Mouse (Mus musculus): ENCODE data around the gene Slc35b4.

The Slc35b4 gene

DNA sequence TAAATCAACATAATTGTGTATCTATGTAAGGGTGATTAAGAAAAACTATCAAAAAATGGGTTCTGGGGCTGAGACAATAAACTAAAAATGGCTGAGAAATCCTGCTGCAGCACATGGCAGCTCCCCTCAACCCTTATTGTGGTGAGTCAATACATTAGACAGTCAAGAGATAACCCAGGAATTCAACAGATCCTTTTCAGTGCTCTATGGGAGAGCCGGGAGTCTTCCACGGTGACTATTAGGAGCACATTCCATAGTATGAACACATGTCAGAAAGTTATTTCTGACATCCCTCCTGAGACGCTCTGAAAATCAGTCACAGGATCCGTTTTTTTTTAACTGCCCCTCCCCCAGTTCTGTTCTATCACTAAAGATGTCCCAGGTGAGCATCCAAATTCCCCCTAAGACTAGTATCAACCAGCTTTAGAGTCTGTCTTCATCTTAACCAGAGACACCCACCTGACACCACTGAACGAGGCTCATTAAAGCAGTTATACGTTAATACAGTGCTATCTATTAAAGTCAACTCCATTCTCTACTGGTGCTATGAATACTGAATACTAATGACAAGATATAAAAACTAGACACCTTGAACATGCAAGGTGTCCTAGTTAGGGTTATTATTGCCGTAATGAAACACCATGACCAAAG, 5.9 kb downstream of the Slc35b4 start:
- DNase-seq (ENCODE audit: low spot score) = no peak

DNA sequence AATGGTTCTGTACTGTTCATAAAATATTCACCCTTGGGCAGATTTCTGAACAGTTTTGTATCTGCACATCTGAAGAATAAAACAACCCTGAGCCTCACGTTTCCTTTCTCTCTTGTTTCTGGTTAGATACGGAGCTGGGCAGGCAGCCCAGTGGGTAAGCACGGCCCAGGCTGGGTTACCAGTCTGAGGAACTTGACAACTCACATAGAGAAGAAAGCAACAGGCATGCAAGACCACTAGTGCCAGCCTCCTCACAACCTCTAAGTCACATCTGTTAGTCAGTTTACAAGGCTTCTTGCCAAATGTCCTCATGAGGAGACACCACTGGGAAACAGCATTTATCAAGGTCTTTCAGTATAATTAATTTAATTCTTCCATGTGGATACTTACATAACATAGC, 8.1 kb downstream of the Slc35b4 start:
- no peak for DNase-seq (ENCODE audit: low spot score)

- no peak for DNase-seq (ENCODE audit: low spot score)
Measured at GRCm38 (mm10) chr6:34163014-34163413, 13.9 kb downstream of the Slc35b4 start.

- DNase-seq (ENCODE audit: low spot score) = no peak
Measured at GRCm38 (mm10) chr6:34162607-34163006, 14.3 kb downstream of the Slc35b4 start.

- no peak for DNase-seq (ENCODE audit: low spot score)
Measured at GRCm38 (mm10) chr6:34161511-34161910, 15.4 kb downstream of the Slc35b4 start.

DNA sequence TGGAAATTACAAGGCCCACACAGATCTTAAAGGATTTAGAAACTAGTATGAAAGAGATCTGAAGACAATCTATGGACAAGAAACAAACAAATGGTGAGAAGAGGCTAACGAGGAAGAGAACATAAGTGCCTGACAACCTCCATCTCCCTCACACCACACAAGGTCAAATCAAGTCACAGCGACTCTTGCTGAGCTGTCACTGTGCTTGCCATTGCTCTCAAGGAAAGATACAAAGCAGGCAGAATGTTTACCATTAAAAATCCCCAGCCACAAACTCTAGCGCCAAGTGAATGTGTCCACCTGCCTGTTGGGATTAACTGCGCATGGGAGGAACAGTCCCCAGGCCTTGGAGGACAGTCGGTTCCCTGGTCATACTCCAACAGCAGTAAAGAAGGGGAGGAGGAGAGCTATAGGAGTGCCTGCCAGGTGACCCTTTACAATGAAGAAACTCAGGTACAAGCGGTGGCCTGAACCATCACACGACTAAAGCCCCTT, 16.0 kb downstream of the Slc35b4 start:
- DNase-seq (ENCODE audit: low spot score) = no peak

GRCm38 (mm10) chr6:34159998-34160815, 16.7 kb downstream of the Slc35b4 start:
- no peak for DNase-seq (ENCODE audit: low spot score)

DNA sequence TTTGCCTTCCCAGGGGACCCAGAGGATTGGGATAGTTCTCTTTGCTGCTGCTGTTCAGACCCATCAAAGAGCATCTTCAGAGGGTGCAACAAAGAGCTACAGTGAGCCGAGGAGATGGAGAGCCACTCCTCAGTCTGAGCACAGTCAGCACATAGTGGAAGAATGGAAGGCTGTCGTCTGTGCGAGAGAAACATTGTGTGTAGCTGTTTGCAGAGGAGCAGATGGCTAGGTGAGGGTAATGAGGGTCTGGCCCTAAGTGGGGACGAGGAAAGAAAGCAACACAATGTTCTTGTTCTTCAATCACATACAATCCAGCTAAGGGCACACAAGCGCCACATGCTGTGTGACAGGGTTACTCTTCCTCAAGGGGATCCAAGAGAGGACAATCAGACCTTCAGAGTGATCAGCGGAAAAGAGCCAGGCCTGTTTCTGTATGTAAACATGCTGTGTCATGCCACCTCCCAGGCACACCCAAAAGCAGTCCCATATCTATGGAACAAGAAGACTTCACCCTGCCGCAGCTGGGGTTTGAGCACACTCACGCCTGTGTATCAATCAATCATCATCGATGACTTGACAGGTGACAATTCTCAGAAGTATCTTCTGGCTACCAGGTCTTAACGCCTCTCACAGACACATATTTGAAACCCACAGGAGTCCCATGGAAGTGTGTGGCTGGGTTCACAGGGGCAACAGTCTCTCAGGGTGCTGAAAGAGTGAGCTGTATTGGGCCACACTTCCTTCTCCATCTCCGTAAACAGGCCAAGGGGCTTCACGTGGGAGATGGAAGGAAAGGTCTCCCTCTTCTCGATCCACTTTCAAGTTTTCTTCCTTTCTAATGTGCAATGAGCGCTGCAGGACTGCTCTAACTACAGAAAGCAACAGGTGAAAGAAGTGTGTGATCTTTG, 19.8 kb downstream of the Slc35b4 start:
- DNase-seq (ENCODE audit: low spot score) = no peak

DNA sequence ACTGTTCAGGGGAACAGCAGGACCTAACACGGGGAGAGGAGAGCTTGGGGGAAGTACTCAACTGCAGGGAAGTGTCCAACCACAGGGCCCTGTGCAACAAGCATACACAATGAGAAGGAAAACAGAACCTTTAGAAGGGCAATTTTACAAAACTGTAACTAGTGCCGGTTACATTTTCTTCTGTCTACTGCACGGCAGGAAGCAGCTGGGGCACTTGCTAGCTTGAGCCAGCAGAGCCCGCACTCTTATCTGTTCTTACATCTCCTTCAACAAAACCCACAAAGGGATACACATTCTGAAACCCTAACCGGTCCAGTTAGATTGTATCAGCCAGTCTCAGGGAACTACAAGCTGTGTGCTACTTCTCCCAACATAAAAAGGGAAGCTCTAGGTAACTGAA, 20.9 kb downstream of the Slc35b4 start:
- no peak for DNase-seq (ENCODE audit: low spot score)

DNA sequence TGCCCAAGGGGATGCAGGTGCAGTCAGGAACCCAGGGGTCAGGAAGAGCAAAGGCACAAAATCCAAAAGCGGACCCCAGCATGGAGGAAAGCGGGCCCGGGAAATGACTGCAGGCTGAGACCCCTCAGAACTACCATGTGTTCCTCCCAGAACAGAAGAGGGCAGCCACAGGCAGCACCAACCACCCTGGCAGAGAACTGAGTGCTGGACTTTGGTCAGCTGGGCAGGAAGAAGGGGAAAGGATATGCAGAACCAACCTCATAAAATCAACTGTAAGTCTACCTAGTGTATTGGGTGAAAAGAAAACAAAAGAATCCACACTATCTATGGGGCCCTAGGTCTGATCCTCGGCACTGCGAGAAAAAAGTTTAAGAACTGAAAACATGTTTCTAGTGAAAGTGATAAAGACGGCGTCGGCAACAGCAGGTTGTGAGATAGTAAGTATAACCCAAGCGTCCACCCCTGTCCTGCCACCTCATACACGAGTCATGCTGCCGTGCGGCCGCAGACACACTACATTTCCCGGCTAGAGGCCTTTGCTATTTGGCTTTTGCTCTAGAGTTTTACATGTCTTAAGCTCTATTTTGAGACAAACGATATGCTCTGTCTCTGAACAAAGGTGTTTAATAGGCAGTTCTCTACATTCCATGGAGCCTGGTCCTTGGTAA, 21.6 kb downstream of the Slc35b4 start:
- DNase-seq (ENCODE audit: low spot score) = no peak

DNA sequence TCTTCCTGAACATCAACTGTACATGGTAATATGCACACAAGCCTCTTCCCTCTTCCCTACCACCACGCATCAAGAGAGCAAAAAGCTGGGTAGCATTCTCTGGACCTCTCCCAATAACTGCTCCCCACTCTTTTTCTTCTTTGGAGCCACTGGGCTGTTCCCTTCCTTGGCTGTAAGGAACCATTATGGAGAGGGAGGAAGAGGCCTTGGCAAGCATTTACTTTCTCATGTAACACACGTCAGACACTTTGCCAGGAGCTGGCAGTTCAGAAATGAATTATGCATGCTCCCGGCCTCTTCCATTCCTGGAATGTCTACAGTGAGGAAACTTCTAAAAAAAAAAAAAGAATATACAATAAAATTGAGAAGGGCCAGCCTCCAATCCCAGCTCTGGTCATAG, 22.7 kb downstream of the Slc35b4 start:
- DNase-seq (ENCODE audit: low spot score) = no peak

GRCm38 (mm10) chr6:34153069-34154052, 23.6 kb downstream of the Slc35b4 start:
- DNase-seq (ENCODE audit: low spot score) = no peak

DNA sequence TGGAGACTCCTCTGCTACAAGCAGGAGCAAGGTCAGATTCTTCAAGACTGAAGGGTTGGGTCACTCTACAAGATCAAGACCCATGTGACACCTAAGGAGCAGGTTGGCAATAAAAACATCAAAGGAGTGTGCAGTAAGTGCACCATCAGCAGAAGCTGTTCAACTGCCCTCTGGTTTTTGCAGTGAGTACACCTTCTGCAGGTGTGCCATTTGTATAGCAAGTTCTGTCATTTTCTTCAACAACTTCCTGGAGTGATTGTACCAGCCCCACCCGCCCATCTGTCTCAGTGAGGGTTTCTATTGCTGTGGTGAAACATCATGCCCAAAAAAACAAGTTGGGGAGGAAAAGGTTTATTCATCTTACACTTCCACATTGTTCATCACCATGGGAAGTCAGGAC, 27.1 kb downstream of the Slc35b4 start:
- no peak for DNase-seq (ENCODE audit: low spot score)

GRCm38 (mm10) chr6:34149066-34149465, 27.8 kb downstream of the Slc35b4 start:
- no peak for DNase-seq (ENCODE audit: low spot score)

- DNase-seq (ENCODE audit: low spot score) = no peak
Measured at GRCm38 (mm10) chr6:34148639-34149038, 28.3 kb downstream of the Slc35b4 start.

GRCm38 (mm10) chr6:34148021-34148420, 28.9 kb downstream of the Slc35b4 start:
- DNase-seq (ENCODE audit: low spot score) = no peak

DNA sequence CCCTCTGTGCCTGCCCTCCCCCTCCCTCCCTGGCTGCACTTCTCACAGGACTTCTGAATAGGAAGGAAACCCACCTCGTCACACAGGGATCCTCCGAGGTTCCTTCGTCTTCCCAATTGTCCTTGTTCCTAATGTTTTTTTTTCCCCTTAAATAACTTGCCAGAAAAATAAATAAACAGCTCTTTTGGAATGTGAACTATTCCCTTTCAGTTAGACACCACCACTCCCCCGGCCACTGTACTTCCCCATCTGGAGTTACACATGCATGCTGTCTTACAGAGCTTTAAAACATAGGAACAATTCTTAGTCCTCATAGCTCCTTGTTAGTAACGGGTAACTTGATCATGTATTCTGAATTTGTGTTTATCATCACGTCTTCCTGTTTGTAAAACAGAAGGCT, 30.9 kb downstream of the Slc35b4 start:
- DNase-seq (ENCODE audit: low spot score) = no peak

- no peak for DNase-seq (ENCODE audit: low spot score)
Measured at GRCm38 (mm10) chr6:34142931-34143330, 34.0 kb downstream of the Slc35b4 start.

DNA sequence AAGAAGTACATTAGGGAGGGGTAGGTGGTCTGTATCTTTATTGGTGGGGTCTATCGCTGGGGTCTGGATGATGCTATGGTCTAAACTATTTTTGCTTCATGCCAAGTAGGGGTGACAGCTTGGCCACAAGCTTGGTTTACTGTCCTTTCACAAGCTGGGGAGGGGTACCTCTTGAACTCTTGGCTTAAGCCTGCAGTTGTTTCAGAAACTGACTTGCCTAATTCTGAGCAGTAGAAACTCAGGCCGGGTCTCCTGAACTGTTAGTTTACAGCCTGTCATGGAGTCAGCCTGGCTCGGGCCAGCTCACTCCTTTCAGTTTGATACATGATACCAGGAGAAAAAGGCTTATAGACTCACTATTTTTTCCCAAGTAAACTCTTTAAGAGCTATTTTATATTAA, 38.5 kb downstream of the Slc35b4 start:
- DNase-seq (ENCODE audit: low spot score) = no peak

- DNase-seq (ENCODE audit: low spot score) = no peak
Measured at GRCm38 (mm10) chr6:34132391-34132790, 44.5 kb downstream of the Slc35b4 start.

GRCm38 (mm10) chr6:34129261-34129660, 47.6 kb downstream of the Slc35b4 start:
- no peak for DNase-seq (ENCODE audit: low spot score)

All from ovary, postnatal 10 days (tissue).